Mouse (Mus musculus) testis, postnatal 14 days (tissue): ENCODE results near the gene Nos2.

ENCODE experiments used
- DNase-seq: peaks from one replicate; pipeline ENCODE4 v3.0.0; 2021; ENCODE audit warnings: low spot score

Nos2 gene

DNA sequence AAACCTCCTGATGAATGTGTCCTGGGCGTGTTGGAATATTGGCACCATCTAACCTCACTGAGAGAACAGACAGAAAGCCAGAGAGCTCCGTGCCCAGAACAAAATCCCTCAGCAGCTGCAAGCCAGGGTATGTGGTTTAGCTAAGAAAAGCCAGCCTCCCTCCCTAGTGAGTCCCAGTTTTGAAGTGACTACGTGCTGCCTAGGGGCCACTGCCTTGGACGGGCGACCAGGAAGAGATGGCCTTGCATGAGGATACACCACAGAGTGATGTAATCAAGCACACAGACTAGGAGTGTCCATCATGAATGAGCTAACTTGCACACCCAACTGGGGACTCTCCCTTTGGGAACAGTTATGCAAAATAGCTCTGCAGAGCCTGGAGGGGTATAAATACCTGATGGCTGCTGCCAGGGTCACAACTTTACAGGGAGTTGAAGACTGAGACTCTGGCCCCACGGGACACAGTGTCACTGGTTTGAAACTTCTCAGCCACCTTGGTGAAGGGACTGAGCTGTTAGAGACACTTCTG lies at the start of gene Nos2:
Gene Nos2, plus strand, starts transcription at position 377 of the 529 bp plus-strand sequence.
- no peak for DNase-seq

DNA sequence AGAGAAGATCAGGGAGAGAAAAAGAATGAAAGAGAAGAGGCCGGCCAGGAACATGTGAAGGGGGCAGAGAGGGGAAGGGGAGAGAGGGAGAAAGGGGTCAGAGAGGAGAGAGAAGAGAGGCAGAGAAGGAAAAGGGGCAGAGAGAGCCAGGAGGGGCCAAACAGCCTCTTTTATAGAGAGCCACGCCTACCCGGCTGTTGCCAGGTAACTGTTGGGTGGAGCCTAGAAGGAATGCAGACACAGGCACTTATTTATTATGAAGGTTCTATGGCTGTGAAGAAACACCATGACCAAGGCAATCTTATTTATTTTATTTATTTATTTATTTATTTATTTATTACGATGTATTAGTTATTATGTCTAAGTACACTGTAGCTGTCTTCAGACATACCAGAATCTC lies 49.7 kb upstream of the Nos2 start:
- no peak for DNase-seq

GRCm38 (mm10) chr11:78872782-78873181 lies 47.8 kb upstream of the Nos2 start:
- DNase-seq = no peak

- DNase-seq = no peak
Observed at GRCm38 (mm10) chr11:78879727-78880126, 40.9 kb upstream of the Nos2 start.

- DNase-seq = no peak
Observed at GRCm38 (mm10) chr11:78886693-78887092, 33.9 kb upstream of the Nos2 start.

DNA sequence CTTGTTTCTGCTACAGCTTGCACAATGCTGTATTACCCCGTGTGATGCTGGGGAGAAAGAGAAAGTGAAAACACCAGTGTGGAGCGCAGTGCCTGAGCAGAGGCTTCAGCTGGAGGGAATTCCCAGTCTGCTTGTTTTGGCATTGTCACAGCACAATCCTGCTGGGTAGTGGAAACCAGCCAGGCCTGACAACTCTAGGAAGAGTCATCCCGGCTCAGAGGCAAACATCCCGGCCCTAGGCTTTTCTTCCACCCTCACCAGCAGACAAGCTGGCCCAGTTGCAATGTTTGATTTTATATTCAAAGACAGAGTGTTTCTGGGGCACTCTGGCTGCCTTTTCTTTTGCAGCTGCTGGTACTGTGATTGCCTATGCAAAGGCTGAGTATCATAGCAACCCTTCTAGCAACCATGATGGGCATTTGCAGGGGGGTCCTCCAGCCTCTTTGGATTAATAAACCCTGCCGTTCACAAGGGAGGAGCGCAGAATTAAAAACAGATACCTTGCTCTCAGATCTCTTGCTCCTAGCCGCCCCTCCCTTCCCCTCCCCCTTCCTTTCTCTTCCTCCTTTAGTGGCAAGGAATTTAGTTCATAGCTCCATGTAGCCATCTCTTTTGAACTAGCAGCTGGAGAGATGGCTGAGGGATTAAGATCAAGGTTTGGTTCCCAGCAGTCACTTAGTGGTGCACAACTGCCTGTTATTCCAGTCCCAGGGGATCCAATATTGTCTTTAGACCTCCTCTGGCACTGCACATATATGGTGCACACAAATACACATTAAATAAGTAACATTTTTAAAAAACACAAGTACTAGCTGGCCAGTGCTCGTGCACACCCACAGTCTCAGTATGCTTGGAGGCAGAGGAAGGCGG lies 33.2 kb upstream of the Nos2 start:
- DNase-seq = peak; percentile 52

GRCm38 (mm10) chr11:78889156-78889555 lies 31.4 kb upstream of the Nos2 start:
- no peak for DNase-seq

DNA sequence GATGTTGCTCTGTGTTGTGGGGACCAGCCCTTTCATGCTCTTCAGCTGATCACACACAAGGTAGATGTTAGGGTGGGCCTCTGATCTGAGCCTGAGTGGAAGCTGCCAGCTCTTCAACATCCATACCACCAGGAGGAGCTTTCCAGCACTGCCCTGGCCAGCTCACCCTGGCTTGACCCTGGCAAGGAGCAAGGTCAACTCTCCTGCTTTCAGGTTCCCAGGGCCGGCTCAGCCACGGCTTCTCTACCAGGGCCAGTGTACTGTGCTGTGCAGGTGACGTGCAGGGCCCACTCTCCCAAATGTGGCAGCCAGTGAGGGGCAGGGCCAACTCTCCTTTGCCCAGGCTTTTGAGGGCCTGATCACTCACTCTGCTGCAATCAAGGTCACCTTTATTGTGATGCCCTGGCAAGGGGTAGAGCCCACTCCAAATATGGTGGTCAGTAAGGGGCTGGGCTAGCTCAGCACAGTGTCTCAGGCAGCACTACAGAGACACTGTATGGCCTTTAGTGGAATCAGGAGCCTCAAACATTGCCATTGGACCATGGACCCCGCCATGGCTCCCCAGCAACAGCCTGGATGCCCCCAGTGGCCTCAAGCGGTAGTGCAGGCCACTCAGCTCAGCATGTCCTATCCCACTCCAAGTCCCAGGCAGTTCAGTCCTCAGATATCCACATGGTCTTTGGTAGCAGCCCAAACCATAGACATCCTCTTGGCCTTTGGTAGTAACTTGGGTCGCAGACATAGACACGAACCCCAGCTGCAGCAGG lies 24.0 kb upstream of the Nos2 start:
- DNase-seq = no peak

DNA sequence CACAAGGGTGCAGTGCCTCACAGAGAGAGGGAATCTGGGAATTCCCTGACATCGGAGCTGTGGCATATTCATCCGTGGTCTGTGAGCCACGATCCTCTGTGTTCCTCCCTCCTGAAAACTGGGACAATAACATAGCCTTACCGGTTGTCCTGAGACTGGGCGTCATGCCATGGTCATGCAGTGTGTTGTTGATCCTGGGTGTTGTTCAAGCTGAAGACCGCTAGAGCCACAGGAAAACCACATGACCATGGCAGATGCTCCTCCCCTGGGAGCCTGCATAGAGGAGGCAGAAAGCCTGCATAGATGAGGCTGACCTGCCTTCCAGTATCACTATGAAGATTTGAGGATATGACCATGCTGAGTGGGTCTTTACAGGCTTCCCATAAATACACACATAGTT lies 5.1 kb upstream of the Nos2 start:
- no peak for DNase-seq

DNA sequence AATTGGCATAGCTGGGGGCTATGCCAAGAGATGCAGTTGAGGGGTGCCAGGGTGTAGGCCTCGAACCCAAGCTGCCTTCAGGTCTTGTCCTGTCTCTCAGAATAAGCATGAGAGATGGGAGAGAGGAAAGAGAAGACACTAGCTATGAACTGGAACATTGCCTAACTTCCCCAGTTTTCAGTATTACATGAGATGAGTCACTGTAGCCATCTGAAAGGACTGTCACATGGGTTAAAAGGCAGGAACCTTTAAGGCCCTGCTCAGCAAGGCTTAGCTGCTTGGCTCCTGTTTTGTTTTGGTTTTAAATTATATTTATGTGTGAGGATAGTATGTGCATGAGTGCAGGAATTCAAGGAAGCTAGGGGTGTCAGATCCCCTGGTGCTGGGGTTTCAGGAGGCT lies 4.2 kb upstream of the Nos2 start:
- no peak for DNase-seq

DNA sequence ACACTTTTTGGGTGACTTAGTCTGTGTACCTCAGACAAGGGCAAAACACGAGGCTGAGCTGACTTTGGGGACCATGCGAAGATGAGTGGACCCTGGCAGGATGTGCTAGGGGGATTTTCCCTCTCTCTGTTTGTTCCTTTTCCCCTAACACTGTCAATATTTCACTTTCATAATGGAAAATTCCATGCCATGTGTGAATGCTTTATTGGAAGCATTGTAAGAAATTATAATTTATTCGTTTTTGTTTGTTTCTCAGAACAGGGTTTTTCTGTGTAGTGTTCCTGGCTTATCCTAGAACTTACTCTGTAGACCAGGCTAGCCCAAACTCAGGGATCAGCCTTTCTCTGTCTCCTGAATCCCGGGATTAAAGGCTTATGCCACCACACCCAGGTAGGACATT lies 842 bp upstream of the Nos2 start:
- DNase-seq = no peak

DNA sequence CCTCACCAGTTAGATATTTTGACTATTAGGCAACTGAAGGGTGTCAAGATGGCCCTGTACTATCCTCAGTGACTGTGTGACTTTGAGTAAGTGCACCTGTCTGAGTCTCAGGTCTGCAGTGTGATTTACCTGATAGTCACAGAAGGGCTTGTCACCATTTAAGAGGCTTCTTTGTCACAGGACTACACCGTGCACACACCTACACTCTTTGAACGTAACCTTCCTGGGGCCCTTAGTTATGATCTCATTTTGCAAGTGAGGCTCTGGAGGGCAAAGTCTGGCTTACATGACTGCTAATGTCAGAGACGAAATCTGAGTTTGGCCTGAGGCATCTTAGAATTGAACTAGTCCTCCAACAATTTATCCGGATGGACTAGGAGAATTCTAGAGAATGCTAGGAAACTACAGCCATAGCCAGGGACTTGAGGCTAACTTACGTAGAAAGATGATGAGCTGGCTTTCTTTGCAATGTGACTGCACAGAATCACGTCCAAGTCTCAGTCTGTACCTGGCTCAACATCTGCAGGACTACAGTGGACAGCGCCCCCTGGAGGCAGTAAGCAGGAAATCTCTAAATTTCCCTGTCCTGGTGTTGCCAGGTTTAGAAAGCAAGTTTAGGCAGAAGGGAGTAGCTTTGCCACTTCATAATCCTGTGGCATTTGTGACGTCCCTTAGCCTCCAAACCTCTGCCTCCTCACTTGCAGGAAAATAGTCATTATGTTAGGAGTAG lies 2.3 kb downstream of the Nos2 start:
- DNase-seq = peak; percentile 21

DNA sequence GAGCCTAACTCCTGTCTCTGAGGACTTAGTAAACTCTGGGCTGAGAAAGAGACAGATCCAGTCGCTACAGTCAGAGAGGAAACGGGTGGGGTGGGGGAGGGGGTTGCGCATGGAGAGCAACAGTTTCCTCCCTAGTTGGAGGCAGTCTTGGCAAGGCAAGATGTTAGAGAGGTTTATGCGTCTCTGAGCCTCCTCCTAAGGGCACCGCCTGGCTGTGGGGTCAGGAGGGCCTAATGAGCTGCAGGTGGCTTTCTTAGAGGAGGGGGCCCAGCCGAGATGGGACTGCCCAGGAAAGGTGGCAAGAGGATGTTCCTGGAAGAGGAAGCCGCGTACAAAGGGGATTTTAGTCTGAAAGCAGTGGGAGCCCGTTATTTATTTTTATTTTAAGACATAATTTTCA lies 3.5 kb downstream of the Nos2 start:
- DNase-seq = no peak

DNA sequence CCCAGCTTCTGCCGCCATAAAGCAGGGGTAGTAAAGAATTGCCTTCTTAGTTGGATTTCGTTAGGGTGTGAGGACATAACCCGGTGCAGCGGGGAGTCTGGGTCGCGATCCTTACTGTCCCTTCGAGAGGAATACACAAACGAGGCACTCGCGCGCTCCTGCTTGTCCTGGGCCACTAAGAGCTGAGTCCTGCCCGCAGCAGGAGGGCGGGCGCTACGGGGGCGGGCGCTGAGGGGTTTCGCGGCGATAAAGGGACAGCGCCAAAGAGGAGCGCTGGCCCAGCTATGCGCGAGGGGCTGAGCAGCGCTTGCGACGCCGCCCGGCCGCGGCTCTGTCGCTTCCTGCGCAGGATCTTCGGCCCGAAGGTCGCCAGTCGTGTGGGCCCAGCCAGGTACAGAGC lies 4.3 kb downstream of the Nos2 start:
- no peak for DNase-seq

GRCm38 (mm10) chr11:78929345-78929744 lies 8.8 kb downstream of the Nos2 start:
- DNase-seq = no peak

GRCm38 (mm10) chr11:78934307-78934706 lies 13.7 kb downstream of the Nos2 start:
- no peak for DNase-seq

GRCm38 (mm10) chr11:78934727-78935126 lies 14.1 kb downstream of the Nos2 start:
- DNase-seq = no peak

GRCm38 (mm10) chr11:78935178-78935577 lies 14.6 kb downstream of the Nos2 start:
- DNase-seq = no peak

GRCm38 (mm10) chr11:78943083-78943482 lies 22.5 kb downstream of the Nos2 start:
- DNase-seq = no peak

DNA sequence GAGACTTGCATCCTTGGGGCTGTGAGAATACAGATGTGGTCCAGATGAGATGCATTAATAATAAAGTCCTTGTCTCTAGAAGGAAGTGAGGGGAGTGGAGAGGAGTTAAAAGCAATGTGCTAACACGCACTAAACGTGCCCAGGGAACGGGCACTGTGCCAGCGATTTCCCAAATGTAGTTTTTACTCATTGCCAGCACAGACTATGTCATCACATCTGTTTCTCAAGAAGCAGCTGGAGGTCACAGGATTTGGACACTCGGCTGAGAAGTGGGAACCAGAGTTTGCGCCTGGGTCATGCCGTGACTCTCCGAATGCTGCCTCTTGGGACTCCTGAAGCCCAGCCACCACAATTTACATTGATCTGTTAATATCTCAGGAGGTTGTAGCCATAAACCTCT lies 29.8 kb downstream of the Nos2 start:
- no peak for DNase-seq

GRCm38 (mm10) chr11:78952467-78952866 lies 31.9 kb downstream of the Nos2 start:
- no peak for DNase-seq

GRCm38 (mm10) chr11:78956260-78956659 lies 35.7 kb downstream of the Nos2 start:
- DNase-seq = peak; percentile 61
